Mouse (Mus musculus) monocyte, adult 2 months (primary cell): ENCODE measurements around the gene Prkce.

Experiments
- DNase-seq, 2 experiments: peaks; one replicate each; pipeline ENCODE4 v3.0.0; 2022; ENCODE audit warnings: low spot score in 2 of 2, low read depth in 1 of 2

The Prkce gene

DNA sequence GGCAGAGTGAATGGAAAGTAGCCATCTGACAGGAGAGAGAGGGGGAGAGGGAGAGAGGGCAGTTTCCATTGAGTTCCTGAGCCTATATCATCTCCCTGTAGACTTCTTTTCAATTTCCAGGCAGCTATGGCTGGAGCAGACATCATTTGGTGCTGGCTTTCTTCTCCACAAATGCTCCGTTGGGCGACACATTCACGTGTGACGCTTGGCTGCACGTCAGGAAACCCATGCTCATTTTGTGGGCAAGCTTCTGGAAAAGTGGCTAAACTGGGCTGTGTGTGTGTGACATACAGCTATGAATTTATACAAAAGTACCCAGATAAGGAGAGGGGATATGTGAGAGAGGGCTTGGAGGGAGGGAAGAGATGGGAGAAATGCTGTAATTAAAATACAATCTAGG is 49.9 kb downstream of the Prkce start:
- no peak for DNase-seq

DNA sequence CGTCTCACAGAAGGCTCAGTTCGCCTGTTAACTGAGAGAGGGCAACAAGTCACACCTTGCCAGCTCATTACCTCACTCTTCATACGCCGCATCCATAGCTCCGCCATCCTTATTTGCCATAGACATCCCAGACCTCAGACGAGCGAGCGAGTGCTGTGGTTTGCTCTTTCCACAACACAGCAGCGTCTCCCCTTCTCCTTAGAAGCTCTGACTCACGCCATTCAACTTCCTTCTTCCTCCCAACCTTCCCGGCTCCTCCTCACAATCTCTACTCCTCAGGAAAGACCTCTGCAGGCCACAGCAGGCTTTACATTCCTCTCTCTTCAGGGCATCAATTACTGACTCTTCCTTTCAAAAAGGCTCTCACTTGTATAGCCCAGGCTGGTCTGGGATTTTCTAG is 51.0 kb downstream of the Prkce start:
- no peak for DNase-seq

DNA sequence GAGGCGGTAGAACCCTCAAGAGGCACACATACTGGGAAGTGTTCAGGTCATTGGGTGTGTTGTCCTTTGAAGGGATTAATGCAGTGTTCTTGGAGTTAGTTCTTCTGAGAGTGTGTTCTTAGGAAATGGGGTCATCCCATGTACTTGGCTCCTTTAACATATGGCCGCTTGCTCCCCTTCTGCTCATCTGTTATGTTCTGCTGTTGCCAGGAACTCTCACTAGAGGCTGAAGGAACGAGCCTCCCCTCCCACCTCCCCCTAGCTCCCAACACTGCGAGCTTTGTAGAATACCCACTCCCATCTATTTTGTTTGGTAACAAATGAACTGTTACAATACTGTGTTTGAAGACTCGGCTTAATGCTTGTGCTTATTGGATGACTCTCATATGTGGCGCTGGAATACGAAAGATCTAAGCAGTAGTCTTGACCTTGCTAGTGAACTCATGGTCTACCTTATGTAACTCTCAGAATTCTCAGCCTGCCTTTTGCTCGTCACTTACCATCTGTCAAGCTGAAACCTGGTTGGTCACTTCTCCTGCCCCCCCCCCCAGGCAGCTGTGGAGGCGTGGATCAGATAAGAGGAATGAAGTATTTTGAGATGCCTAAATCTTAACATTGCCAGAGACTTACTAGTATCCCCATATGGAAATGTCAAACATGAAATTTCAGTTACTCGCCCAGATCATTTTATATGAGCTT is 58.1 kb downstream of the Prkce start:
- DNase-seq = no peak

DNA sequence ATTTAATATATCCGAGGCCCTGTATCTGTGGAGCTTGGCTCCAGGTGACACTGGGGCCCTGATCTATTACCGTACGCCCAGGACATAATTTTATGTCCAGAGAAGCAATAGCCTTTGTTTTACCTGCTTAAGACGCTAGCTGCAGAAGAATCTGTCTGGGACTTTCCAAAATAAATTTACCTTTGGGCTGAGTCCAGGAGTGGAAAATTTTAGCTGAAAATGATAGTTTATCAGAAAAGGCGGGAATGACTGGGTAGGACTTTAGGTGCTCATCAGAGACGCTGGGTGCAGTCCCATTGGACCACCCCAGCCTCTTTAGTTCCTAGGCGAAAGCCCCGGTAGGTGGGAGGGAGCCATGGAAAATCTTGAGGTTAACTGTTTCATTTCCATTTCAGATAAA is 58.6 kb downstream of the Prkce start:
- no peak for DNase-seq

DNA sequence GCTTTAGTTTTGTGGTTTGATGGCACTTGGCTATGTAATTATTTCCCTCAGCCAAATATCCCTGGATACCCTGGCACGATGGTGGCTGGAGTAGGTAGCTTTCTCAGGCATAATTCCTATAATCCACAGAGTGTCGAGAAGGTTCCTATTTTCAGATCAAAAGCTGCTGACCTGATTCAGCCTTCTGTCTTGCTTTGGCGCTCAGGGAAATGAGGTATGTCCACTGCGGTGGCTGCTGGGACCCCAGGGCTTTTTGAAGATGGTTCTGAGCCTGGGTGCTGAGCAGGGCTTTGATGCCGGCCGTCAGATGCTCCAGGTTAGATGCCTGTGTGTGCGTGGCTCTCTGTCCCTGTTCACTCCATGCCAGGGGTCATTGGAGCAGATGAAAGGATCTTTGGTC is 59.0 kb downstream of the Prkce start:
- no peak for DNase-seq

DNA sequence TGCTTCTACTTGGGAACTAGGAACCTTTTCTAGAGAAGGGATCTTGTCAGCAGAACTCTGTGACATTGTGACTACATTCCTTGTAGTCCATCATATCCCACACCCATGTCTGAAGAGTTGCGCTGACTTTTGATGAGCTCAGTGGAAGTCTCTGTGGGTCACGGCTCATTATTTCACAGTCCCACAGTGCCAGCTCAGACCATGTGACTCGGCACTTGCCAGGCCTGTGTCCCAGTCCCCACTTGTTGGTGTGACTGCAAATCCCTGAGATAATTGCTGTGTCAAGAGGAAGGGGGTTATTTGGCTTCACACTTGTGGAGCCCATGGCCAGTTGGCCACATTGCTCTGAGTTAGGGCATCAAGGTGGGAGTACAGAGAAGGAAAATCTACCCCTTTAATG is 59.8 kb downstream of the Prkce start:
- DNase-seq = no peak

DNA sequence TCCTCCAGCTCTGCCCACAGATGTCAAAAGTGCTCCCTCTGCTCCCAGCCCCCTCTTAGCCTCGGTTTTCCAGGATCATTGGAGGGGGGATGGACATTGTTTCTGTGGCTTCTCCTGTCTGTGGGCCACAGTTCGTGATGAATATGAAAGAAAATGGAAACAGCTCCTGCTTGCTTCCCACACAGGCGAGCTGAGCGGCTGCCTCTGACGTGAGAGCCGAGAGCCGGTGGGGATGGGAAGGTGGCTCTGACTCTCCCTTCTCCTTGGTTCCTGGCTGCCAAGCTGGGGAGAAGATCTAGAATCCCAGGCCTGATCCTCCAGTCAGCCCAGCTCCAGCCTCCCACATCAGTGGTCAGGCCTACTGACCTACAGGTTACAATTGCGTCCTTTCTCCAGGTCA is 61.3 kb downstream of the Prkce start:
- DNase-seq = no peak

DNA sequence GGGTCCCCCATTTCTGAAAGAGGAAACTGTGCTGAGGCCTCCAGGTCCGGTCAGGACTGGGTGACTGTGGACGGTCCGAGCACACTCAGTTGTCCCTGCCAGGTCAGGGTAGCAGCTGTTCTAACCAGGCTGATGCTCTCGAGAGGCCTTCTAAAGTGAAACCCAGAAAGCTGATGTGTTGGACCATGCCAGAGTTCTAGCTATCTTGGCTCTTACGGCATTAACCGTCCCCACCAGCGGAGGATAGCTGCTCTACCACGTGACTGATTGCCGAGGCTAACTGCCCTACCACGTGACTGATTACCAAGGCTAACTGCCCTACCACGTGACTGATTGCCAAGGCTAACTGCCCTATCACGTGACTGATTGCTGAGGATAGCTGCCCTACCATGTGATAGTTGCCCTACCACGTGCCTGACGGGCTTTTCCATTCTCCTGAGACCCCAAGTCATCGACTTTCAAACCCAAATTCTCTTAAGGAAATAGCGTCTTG is 62.6 kb downstream of the Prkce start:
- no peak for DNase-seq

DNA sequence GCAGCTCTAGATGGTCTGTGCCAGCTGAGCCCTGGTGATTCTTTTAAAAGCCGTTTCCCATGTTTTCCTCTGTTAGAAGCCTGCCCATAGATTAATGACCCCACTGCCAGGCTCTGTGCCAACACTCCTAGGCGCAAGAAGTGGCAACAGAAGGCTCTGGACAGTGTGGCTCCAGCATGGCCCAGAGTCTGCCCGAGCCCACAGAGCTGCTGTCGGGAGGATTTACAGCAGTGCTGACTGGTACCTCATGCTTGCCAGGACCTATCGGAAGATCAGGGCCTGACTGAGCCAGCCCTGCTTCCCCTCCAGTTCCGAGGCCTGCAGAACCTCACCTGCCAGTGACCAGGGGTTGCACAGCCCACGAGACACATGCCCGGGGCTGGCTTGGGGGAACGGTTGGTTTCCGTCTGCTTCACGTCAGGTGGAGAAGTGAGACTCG is 64.2 kb downstream of the Prkce start:
- DNase-seq = no peak

DNA sequence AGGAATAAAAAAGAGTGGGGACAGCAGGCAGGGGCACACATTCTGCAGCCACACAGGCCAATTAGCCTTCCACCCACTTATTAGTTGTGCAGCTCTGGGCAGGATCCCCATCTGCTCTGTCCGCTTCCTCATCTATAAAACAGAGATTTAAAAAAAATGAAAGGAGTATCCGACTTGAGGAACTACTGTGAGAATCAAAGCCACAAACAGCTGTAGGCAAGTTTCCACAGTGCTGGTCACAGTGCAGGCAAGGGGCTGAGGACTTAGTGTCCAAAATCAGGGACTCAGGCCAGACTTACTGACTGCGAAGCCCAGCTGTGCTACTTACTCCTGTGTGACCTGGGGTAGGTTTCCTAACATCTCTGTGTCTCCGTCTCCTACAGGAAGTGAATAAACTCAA is 64.7 kb downstream of the Prkce start:
- no peak for DNase-seq

DNA sequence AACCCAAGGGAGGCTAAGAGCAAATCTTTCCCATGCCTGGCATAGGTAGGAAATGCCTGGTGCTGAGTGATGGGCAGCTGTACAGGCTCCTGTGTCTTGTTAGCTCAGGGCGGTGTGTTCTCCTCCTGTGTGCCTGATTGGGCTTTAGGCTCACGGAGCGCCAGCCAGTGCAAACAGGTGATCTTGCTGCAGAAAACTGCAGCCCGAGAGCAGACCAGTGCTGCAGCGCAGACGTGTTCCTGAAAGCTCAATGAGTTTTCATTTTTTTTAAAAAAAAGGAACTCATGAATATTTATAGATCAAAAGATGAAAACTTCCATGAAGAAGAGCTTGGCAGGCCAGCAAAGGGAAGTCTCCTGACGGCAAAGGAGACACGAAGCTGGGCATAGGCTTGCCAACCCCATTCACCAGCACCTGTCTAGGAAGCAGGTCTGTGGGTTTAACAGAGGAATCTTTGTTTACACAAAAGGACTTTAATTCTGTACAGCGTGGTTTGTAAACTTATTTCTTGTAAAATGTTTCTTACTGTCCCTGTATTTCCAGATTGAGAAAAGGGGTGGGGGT is 67.1 kb downstream of the Prkce start:
- DNase-seq = no peak

DNA sequence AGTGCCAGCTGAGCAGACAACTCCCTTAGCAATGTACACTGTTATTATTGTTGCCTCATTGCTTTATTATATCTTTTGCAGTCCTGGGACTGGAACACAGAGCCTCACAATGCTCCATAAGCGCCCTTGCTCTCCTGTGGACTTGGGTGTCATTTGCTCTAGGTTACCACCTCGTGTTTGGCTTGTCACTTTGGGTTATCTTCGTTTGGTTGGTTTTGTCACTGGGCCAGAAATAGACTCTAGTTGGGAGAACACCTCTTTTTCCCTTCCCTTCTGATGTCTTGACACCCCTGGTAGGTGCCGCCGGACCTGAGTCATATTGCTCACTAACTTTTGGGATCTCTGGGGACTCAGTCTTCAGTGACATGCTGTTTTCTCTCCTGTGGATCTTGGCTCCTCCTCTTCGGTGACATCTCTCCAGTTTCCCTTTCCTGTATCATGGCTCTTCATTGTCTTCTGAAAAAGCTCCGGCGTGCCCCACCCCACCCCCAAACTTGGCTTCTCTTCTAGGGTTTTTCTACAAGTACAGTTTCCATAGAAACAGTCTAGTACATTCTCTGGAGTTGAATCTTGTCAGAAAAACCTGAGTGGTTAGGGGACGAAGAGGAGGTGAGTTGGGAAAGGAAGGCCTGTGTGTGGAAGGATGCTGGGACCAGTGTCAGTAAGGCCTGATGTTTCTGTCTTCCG is 68.6 kb downstream of the Prkce start:
- no peak for DNase-seq

DNA sequence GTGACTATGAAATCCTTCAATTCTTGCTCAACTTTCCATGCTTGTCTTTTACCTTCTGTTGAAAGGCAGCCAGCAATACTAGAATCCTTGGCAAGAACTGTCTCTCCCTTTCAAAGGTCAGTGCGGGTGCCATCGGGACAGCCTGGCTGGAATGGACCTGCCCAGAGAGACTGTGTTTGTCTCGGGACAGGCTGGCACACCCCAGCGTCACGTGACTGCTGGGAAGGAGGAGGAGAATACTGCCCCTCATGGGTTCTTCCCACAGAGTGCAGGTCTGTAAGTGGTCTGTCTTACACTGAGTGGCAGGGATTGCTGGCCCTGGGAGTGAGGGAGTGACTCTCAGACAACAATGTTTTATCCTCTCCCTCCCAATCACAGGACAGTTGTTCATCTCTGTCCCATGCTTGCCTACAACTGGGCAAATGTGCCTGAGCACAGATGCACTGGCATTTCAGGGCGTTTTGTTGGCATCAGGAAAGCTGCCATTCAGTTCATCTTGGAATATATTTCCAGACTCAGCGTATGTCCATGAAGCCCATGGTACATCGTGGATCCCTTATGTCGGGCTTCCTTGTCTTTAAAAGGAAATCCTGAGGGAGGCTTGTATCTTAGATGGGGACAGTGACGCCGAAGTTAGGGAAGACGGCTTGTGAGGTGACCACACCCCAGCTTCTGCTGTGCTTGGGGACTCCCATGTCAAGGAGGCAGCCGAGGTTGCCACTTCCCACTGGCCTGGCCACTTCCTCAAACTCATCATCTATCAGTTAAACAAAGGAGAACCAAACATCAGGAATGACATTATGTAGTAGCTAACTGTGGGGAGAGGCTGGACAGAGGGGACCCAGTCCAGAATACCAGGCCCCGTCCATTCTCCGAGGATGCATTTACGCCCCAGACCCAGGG is 69.5 kb downstream of the Prkce start:
- DNase-seq = peak; percentile 27 to 33

DNA sequence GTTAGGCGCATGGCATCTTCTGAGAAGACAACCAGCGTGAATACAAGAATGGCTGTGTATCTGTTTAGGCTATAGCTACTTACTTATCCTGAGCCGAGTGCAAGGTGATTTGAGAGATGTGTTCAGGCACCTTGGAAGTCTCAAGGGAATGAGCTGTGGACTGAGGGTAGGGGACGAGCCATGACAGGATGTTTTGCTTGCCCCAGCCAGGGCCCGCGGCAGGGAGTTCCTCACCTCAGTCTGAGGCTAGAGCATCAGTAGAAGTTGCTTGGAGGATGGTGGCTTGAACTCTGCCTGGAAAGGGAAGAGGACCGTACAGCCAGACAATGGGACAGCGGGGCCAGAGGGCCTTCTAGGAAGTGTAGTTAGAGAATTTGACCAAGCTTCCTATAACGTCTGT is 74.7 kb downstream of the Prkce start:
- DNase-seq = no peak

DNA sequence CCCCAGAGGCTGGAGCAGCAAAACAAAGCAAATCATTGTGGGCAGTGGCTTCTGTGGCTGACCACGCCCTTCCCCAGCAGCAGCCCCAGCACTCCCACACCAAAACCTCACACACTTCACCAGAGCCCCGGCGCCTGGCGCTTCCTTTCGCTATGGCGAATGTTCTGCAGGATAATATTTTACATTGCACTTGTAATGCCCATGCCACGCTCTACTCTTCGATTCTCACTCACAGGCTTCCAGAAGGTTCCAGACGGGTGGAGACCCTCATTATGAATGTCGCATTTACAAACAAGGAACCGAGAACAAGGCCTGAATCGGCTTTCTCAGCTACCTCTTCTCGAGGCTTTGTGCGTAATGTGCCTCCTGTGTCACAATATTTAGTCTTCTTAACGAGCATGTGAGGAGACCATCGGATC is 75.5 kb downstream of the Prkce start:
- peak; percentile 62 to 69 for DNase-seq

DNA sequence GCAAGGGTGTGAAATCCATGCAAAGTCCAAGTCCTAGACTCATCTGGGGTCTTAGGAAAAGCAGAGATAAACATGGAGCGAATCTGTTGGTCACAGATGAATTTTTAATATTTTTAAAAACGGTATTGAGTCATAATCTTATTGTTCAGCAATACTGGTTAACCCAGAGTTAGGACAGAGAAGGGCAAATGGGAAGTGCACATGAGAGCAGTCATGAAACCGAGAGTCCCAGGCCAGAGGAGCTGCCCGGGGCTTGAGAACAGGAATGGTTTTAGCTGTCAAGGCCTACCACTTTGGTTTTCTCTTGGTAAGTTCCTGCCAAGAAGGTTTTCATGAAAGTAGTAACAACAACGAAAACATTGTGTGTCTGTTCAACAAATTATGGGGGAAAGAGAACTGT is 76.8 kb downstream of the Prkce start:
- DNase-seq = no peak

DNA sequence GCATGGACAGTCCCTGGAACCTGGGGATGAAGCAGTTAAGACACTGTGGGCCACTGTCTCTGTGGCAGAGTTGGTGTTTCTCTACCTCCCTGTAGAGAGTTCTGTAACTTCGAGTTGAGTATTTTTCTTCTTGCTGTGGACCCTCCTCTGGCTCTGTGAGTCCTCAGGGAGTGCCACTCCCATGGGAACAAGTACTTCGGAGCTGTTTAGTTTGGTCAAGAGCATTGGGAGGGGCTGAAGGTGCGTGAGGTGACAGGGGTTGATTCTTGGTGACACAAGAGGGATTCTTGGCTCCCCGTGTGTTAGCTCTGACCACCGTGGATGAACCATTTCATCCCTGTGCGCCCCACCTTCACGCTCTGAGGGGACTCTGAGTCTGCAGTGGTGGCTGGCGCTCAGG is 81.2 kb downstream of the Prkce start:
- no peak for DNase-seq

DNA sequence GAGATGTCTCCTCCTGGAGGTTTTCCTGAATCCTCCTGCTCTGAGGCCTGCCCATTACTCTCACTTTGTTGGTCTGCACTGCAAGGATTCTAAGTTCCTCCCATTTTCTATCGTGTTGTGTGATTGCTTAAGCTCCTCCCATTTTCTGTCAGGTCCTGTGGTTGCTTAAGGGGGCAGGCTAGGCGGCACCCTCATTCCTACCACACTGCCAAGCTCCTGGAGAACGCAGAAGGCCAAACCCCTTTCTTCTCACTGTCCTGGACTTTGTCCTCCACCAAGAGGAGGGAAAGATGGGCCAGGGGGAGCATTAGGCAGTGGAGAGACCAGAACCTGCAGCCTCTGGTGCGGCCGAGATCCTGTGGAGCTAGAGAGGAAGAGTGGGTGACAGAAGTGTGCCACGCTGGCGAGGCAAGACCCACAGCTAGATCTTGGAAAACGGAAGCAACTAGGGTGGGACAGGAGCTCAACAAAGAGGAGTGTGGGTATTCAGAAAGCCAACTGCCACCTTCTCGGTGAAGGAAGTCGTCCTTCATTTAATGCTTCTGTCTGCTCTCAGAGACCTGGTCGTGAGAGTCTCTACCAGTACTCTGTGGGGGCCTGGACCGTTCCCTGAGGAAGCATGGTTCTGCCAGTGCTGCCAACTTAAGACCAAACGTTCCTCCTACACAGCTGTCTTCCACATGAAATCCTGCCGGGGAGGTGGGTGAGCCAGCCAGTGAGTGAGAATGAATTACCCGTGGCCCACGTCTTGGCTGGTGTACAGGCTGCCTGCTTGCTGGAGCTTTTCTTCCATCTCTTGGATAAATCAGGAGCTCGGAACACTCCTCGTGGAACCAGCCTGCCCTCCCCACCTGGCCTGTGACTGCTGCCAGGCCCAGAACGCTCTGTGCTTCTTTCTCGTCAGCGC is 82.2 kb downstream of the Prkce start:
- DNase-seq = no peak

DNA sequence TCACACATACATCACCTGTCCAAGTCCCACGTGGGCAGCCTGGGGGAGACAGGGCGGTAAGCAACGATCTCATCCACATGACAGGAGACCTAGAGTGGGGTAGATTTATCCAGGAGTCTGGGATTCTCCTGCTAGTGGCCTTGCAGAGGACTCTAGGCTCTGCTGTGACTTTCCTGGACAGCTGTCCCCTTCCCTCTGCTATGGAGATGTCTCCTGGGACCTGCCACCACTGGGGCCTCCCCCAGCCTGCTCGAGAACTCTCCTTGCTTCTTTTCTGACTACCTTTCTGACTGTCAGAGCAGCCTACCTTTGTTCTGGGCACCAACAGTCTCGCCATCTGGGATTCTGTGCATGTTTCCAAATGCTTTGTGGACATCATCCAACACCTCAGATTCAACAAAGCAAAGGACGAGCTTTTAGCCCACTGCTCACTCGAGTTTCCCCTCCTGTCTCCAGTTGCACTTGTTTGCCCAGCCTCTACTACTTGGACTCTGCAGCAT is 82.9 kb downstream of the Prkce start:
- no peak for DNase-seq

DNA sequence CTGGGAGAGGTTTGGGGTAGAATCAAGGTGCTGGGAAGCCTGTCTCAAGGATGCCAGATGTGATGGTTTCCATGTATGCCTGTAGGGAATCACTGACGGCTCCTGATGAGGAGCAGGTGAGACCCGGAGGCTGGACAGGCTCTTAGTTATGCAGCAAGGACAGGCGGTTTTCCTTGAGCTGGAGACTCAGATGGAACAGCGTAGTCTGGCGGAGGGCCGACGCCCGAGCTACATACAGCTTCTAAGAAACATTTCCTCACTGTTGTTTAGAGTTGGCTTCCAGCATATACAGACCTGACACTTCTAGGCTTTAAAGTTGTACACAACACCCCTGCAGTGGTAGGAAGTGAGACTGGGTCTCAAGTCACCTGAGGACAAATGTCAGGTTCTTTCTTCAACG is 86.3 kb downstream of the Prkce start:
- no peak for DNase-seq
